Mouse (Mus musculus): ENCODE data around the gene Pde2a.

Gene Pde2a

GRCm38 (mm10) chr7:101474399-101474811, 52.9 kb downstream of the Pde2a start:
- no peak for DNase-seq (ENCODE audit: low read depth)

- DNase-seq (ENCODE audit: low read depth): no peak
Observed at GRCm38 (mm10) chr7:101476028-101476427, 54.5 kb downstream of the Pde2a start.

GRCm38 (mm10) chr7:101476493-101476892, 55.0 kb downstream of the Pde2a start:
- no peak for DNase-seq (ENCODE audit: low read depth)

- no peak for DNase-seq (ENCODE audit: low read depth)
Observed at GRCm38 (mm10) chr7:101477200-101477599, 55.7 kb downstream of the Pde2a start.

GRCm38 (mm10) chr7:101478099-101478498, 56.6 kb downstream of the Pde2a start:
- DNase-seq (ENCODE audit: low read depth): no peak

GRCm38 (mm10) chr7:101479841-101480240, 58.4 kb downstream of the Pde2a start:
- DNase-seq (ENCODE audit: low read depth): no peak

GRCm38 (mm10) chr7:101480671-101481070, 59.2 kb downstream of the Pde2a start:
- no peak for DNase-seq (ENCODE audit: low read depth)

- no peak for DNase-seq (ENCODE audit: low read depth)
Observed at GRCm38 (mm10) chr7:101481872-101482498, 60.5 kb downstream of the Pde2a start.

- DNase-seq (ENCODE audit: low read depth): no peak
Observed at GRCm38 (mm10) chr7:101482499-101483081, 61.1 kb downstream of the Pde2a start.

- DNase-seq (ENCODE audit: low read depth): no peak
Observed at GRCm38 (mm10) chr7:101483498-101484115, 62.1 kb downstream of the Pde2a start.

GRCm38 (mm10) chr7:101487102-101487501, 65.6 kb downstream of the Pde2a start:
- DNase-seq (ENCODE audit: low read depth): no peak

- no peak for DNase-seq (ENCODE audit: low read depth)
Observed at GRCm38 (mm10) chr7:101490952-101491351, 69.5 kb downstream of the Pde2a start.

GRCm38 (mm10) chr7:101498385-101498784, 76.9 kb downstream of the Pde2a start:
- no peak for DNase-seq (ENCODE audit: low read depth)

GRCm38 (mm10) chr7:101499251-101499650, 77.8 kb downstream of the Pde2a start:
- DNase-seq (ENCODE audit: low read depth): no peak

- no peak for DNase-seq (ENCODE audit: low read depth)
Observed at GRCm38 (mm10) chr7:101499701-101500100, 78.2 kb downstream of the Pde2a start.

- DNase-seq (ENCODE audit: low read depth): no peak
Observed at GRCm38 (mm10) chr7:101501236-101501635, 79.7 kb downstream of the Pde2a start.

- DNase-seq (ENCODE audit: low read depth): no peak
Observed at GRCm38 (mm10) chr7:101501675-101502074, 80.2 kb downstream of the Pde2a start.

- peak; percentile 63 for DNase-seq (ENCODE audit: low read depth)
Observed at GRCm38 (mm10) chr7:101503351-101503750, 81.9 kb downstream of the Pde2a start.

- no peak for DNase-seq (ENCODE audit: low read depth)
Observed at GRCm38 (mm10) chr7:101503803-101504202, 82.3 kb downstream of the Pde2a start.

GRCm38 (mm10) chr7:101504507-101504906, 83.0 kb downstream of the Pde2a start:
- no peak for DNase-seq (ENCODE audit: low read depth)

- DNase-seq (ENCODE audit: low read depth): no peak
Observed at GRCm38 (mm10) chr7:101509212-101509611, 87.7 kb downstream of the Pde2a start.

GRCm38 (mm10) chr7:101513655-101514054, 92.2 kb downstream of the Pde2a start:
- DNase-seq (ENCODE audit: low read depth): no peak

GRCm38 (mm10) chr7:101514768-101515167, 93.3 kb downstream of the Pde2a start:
- no peak for DNase-seq (ENCODE audit: low read depth)

GRCm38 (mm10) chr7:101515295-101515694, 93.8 kb downstream of the Pde2a start:
- DNase-seq (ENCODE audit: low read depth): no peak

Measured in c-Kit-positive CD71-negative TER-119-negative erythroid progenitor cells, embryonic 14.5 days (primary cell).